Mouse (Mus musculus) bone marrow, adult 2 months (tissue): ENCODE measurements around the gene Siva1.

ENCODE experiments used
- CTCF ChIP-seq: fragments of 200-500 bp; IDR thresholded peaks from 2 replicates; pipeline ENCODE4 v1.5.1; 2011; ENCODE audit warnings: low read length, control low read depth; ENCODE audit not compliant: control insufficient read depth, insufficient read depth
- POLR2A ChIP-seq: fragments of 200-500 bp; IDR thresholded peaks from 2 replicates; pipeline ENCODE4 v1.6.1; 2011; ENCODE audit warnings: low read depth, mild to moderate bottlenecking, control low read depth, low read length, borderline replicate concordance; ENCODE audit not compliant: control insufficient read depth

DNA sequence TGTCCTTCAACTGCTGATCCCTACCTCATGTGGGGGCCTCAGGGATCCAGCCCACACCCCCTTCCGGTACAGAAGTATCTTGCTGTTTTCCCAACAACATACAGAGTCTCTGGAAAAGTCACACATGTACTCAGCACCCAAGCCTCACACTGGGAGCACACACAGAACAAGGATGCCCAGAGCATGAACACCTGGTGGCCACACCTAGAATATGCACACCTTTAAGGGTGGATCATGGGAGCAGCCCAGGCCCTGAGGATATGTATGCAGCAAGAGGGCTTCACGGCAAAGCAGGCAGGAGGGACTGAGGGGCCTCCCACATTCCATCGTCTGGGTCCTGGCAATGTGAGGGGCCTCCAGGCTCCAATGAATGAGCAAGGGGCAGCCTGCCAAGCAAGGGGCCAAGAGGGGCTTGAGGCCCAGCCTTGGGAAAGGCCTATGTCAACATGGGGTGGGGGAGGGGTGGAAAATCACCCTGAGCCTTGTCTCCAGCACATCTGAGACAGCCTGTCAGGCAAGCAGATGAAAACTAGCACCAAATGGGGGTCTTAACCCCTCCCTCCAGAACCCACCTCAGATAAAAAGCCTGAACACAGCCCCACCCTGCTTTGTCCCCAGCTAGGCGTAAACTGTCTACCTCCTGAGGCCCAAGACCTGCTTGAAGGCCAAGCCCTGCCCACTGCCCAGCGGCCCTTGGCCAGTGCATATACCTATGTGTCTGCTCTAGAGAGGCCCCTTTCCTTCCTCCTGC, 16.3 kb downstream of the Siva1 start:
- no peak for TF ChIP-seq CTCF
- TF ChIP-seq POLR2A, result no peak
